Mouse (Mus musculus) gastrocnemius, postnatal 10 days (tissue): ENCODE data around the gene Tmem164. TPM values are rescaled to one million over a fixed set of nuclear protein-coding genes. Genes with fewer than 3 reads are reported as not detected.

Experiments
- DNase-seq: peaks from one replicate; pipeline ENCODE4 v3.0.0; 2021; ENCODE audit warnings: mixed read lengths
- total RNA-seq, 2 experiments: library from RNA; stranded (reverse); gene quantifications; 2 replicates each; pipeline ENCODE4 v1.2.3; 2021

The Tmem164 gene
- total RNA-seq, 2 experiments from 2014 or later: 9.8 to 11.7 TPM

- DNase-seq: no peak
These were observed 69.6 kb downstream of the Tmem164 start for GRCm38 (mm10) chrX:142750775-142751174.

GRCm38 (mm10) chrX:142755542-142755941, 74.3 kb downstream of the Tmem164 start:
- DNase-seq: no peak

GRCm38 (mm10) chrX:142760415-142760814, 79.2 kb downstream of the Tmem164 start:
- no peak for DNase-seq

GRCm38 (mm10) chrX:142763337-142763736, 82.1 kb downstream of the Tmem164 start:
- no peak for DNase-seq

GRCm38 (mm10) chrX:142769698-142770097, 88.5 kb downstream of the Tmem164 start:
- no peak for DNase-seq

GRCm38 (mm10) chrX:142773658-142774057, 92.5 kb downstream of the Tmem164 start:
- no peak for DNase-seq

GRCm38 (mm10) chrX:142776131-142776530, 94.9 kb downstream of the Tmem164 start:
- peak; percentile 4 for DNase-seq

- no peak for DNase-seq
These were observed 97.4 kb downstream of the Tmem164 start for GRCm38 (mm10) chrX:142778638-142779037.

- no peak for DNase-seq
These were observed 105.2 kb downstream of the Tmem164 start for GRCm38 (mm10) chrX:142786160-142787052.

GRCm38 (mm10) chrX:142792185-142792584, 111.0 kb downstream of the Tmem164 start:
- DNase-seq: no peak

- DNase-seq: no peak
These were observed 112.9 kb downstream of the Tmem164 start for GRCm38 (mm10) chrX:142794069-142794610.

GRCm38 (mm10) chrX:142804596-142804995, 123.4 kb downstream of the Tmem164 start:
- no peak for DNase-seq

GRCm38 (mm10) chrX:142806126-142806525, 124.9 kb downstream of the Tmem164 start:
- DNase-seq: no peak

GRCm38 (mm10) chrX:142806620-142807061, 125.4 kb downstream of the Tmem164 start:
- no peak for DNase-seq

GRCm38 (mm10) chrX:142808411-142808810, 127.2 kb downstream of the Tmem164 start:
- DNase-seq: peak; percentile 18

- DNase-seq: peak; percentile 53
These were observed 131.9 kb downstream of the Tmem164 start for GRCm38 (mm10) chrX:142813146-142813545.

GRCm38 (mm10) chrX:142818057-142818682, 137.0 kb downstream of the Tmem164 start:
- DNase-seq: peak; percentile 26

GRCm38 (mm10) chrX:142821239-142821638, 140.0 kb downstream of the Tmem164 start:
- no peak for DNase-seq

GRCm38 (mm10) chrX:142821846-142822245, 140.6 kb downstream of the Tmem164 start:
- no peak for DNase-seq

- no peak for DNase-seq
These were observed 144.1 kb downstream of the Tmem164 start for GRCm38 (mm10) chrX:142825309-142825708.

GRCm38 (mm10) chrX:142827644-142828043, 146.4 kb downstream of the Tmem164 start:
- DNase-seq: no peak

GRCm38 (mm10) chrX:142828184-142828908, 147.1 kb downstream of the Tmem164 start:
- no peak for DNase-seq
